Mouse (Mus musculus): ENCODE data around the gene Myh7. TPM values are rescaled to one million over a fixed set of nuclear protein-coding genes. Genes with fewer than 3 reads are reported as not detected.
A peak's percentile ranks its signal among the peaks of the same experiment; 100 is the strongest.

Myh7 gene
- polyA plus RNA-seq, 1 experiment from 2014 or later = 7.6 TPM

DNA sequence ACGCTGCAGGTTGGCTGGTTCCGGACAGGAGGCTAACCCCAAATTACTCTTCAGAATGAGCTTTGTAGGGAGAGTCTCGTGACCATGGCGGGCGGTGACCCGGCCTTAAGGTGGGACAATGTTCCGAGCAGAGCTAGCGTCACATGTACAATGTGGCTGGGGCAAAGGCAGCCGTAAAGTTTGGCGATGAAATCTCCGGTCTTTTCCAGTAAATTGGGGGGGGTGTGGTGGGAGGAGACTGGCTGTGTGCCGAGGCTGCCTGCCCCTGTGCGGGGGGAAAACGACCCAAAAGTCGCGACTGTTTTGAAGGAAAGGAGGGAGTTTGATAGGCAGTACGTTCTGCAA is 21.3 kb upstream of the Myh7 start:
- no peak; the same call in 1 of the 2 replicates for ATAC-seq (ENCODE audit: low read depth)
- WGBS = 0% methylated on average over 17 of the region's 17 CpGs
- peak overlapping the region; percentile 83 for H3K9ac ChIP-seq

DNA sequence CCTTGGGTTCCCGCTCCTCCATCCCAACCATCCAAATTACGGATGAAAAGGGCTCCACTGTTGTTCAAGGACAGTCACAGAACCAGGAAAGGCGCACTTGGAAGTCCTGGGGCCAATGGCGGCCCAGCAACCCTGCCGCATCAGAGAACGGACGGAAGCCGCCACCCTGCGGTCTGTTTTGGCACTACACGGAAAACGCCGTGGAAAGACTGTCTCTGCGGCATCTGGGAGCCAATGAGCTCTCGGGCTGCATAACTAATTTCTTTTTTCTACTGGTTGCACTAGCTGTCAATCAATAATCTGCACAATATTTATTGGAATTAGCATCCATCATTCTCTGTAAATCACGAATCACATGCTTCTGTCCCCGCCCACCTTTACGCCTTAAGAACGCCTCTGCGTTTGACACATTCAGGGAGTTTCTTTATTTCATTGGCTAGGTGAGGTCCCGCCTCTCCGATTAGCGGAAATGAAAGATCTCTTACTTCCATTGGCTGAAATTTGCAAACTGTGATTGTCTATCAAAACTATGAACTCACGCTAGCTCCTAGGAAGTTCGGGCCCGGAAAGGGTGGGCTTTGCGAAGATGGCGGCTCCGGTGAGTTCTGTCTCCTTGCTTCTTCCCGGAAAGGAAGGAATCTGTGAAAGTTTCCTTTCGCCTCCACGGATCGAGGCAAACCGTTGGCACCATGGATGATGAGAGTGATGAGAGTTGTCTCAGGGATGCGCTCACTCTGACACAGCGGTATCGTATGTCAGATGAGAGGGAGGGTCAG is 20.8 kb upstream of the Myh7 start, which contains the start of gene Ngdn:
Gene Ngdn, plus strand, starts transcription at position 464 of the 776 bp plus-strand sequence.
- Histone ChIP-seq H3K4me1 (replicated peaks) (peaks cover 19% of the 10 kb centered on the region), H3K27ac (replicated peaks) (peak within 1 kb of the TSS; percentile 95), H3K36me3 (peaks cover 19% of the 10 kb centered on the region), H3K27me3 (no peaks in the 10 kb centered on the region), H3K4me3 (peak within 1 kb of the TSS; percentile 85), H3K4me2 (peak within 1 kb of the TSS; percentile 83), H3K9me3 (no peaks in the 10 kb centered on the region), H3K9ac (peak within 1 kb of the TSS; percentile 83)
- WGBS = under 1% methylated on average over 36 of the region's 36 CpGs
- ATAC-seq (ENCODE audit: low read depth) = peak; percentile 97

More for the DNA sequence above, 21.3 kb upstream of the Myh7 start:
- H3K27ac ChIP-seq (replicated peaks) = peak overlapping the region; percentile 76
- peak overlapping the region; percentile 85 for H3K4me3 ChIP-seq
- peaks cover 19% of the 10 kb centered on the region for H3K4me1 ChIP-seq (replicated peaks)
- H3K4me2 ChIP-seq = peak overlapping the region; percentile 83
- H3K9me3 ChIP-seq = no peaks in the 10 kb centered on the region
- no peaks in the 10 kb centered on the region for H3K27me3 ChIP-seq
- H3K36me3 ChIP-seq = peaks cover 24% of the 10 kb centered on the region

DNA sequence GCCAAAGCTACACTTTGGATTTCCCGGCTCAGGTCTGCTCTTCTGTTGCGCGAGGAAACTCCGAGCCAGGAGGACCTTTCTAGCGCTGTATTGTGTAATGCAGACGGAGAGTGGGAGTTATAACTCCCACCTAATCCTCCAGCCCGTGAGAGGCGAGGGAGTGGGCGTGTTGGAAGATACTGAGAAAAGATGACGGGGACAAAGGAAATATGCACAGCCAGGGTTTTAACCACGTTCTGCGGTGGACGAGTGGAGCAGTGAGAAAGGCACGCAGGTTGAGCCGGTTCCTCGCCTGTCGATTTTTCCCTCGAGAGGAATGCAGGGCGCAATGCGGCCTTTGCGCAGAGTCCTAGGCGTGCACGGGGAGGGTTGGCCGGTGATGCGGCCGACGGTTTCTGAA is 20.2 kb upstream of the Myh7 start:
- peak overlapping the region; percentile 75 for H3K9ac ChIP-seq
- peak overlapping the region; percentile 61 for H3K4me2 ChIP-seq
- WGBS = under 1% methylated on average over 27 of the region's 27 CpGs
- H3K9me3 ChIP-seq = no peaks in the 10 kb centered on the region
- H3K4me3 ChIP-seq = peak overlapping the region; percentile 85
- H3K27me3 ChIP-seq = no peaks in the 10 kb centered on the region
- H3K36me3 ChIP-seq = peaks cover 19% of the 10 kb centered on the region
- H3K27ac ChIP-seq (replicated peaks) = peak overlapping the region; percentile 95
- H3K4me1 ChIP-seq (replicated peaks) = peaks cover 17% of the 10 kb centered on the region
- ATAC-seq (ENCODE audit: low read depth) = peak; percentile 74

DNA sequence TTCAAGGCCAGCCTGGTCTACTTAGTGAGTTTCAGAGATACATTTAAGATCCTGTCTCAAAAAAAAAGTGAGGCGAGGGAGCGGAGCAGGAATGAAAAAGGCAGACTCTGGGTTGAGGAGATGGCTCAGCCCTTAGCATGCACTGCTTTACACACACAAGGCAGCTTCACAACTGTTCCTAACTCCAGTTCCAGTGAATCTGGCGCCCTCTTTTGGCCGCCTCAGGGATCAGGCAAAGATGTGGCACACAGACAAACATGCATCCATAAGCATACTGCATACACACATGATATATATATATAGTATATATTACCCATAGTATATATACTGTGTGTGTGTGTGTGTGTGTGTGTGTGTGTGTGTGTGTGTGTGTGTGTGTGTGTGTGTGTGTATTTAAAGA is 16.7 kb upstream of the Myh7 start:
- H3K27me3 ChIP-seq = no peaks in the 10 kb centered on the region
- H3K9me3 ChIP-seq = no peaks in the 10 kb centered on the region
- no peak overlapping the region for H3K27ac ChIP-seq (replicated peaks)
- H3K4me3 ChIP-seq = no peak overlapping the region
- H3K4me2 ChIP-seq = no peak overlapping the region
- 63% methylated on average over 4 of the region's 4 CpGs for WGBS
- no peak overlapping the region for H3K9ac ChIP-seq
- no peaks in the 10 kb centered on the region for H3K36me3 ChIP-seq
- peaks cover 10% of the 10 kb centered on the region for H3K4me1 ChIP-seq (replicated peaks)
- no peak for ATAC-seq (ENCODE audit: low read depth)

DNA sequence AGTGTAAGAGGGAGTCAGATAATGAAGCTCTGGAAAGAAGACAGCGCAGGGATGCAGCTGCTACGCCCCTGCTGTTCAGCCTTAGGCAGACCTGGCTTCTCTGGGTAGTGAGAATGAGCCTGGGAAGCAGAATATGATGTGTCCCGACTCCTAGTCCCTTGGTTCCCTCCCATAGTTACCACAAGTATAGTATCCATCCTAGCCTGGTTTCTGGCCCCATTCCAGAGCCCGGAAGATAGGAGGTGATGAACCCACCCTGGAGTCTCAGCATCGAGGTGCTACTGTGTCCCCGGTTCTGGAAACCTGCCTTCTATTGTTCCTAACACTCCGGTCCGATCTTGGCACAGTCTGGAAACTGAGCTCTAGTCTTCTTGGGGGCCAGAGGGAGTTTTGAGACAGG is 14.0 kb upstream of the Myh7 start:
- no peaks in the 10 kb centered on the region for H3K27me3 ChIP-seq

DNA sequence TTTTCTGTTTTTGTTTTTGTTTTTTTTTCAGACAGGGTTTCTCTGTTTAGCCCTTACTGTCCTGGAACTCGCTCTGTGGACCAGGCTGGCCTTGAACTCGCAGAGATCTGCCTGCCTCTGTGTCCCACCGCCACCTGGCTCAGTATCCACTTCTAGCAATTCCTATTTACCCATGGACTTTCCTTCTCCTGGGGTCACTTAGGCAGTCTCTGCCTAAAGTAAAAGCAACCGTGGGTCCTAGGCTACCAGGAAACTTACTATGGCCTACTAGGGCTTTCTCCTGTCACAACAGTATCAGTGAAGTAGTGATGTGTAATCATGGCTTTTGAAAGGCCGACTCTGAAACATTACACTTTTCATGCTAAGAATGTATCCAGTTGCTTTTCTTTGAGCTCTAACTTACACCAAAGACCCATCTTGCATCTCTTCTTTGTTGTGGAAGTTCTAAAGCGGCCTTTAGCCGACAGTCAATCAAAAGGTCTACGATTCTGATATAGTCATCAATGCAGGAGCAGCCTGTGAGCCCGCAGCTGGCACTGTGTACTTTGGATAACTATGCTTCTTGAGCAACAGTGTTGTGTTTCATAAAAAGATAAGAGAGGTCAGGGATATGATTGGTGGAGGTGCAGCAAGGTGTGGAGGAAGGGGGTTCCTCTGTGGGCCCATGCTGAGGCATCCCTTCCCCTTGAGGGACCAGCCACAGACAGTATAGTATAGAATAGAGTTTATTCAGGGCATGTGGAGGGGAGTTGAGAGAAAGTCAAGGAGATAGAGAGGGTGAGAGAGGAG is 12.9 kb upstream of the Myh7 start:
- Histone ChIP-seq H3K9me3 (no peaks in the 10 kb centered on the region), H3K4me2 (no peak overlapping the region), H3K9ac (no peak overlapping the region), H3K4me3 (no peak overlapping the region), H3K27ac (replicated peaks) (no peak overlapping the region), H3K4me1 (replicated peaks) (peaks cover 7% of the 10 kb centered on the region), H3K27me3 (no peaks in the 10 kb centered on the region), H3K36me3 (no peaks in the 10 kb centered on the region)
- no peak for ATAC-seq (ENCODE audit: low read depth)
- 86% methylated on average over 9 of the region's 9 CpGs for WGBS

More for the DNA sequence above, 14.0 kb upstream of the Myh7 start:
- Histone ChIP-seq H3K9ac (no peak overlapping the region), H3K4me1 (replicated peaks) (peaks cover 7% of the 10 kb centered on the region), H3K9me3 (no peaks in the 10 kb centered on the region), H3K4me2 (no peak overlapping the region), H3K4me3 (no peak overlapping the region), H3K27ac (replicated peaks) (no peak overlapping the region), H3K36me3 (no peaks in the 10 kb centered on the region)
- ATAC-seq (ENCODE audit: low read depth) = no peak
- WGBS = 77% methylated on average over 8 of the region's 8 CpGs

DNA sequence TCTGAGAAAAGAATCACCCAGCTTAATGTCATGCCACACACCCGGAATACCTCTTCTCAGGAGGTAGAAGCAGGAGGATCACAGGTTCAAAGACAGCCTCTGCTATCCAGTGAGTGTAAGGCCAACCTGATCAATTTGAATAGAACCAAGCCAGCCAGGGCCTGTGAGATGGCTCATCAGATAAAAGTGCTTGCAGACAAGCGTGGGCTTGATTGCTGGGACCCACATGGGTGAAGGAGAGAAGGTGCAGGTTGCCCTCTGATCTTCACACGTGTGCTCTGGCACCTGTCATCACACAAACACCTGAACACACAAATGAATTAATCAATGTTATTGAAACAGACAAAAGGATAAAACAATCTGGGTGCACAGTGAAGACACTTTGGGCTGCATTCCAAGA is 12.1 kb upstream of the Myh7 start:
- 72% methylated on average over 3 of the region's 3 CpGs for WGBS
- no peak overlapping the region for H3K4me3 ChIP-seq
- peaks cover 7% of the 10 kb centered on the region for H3K4me1 ChIP-seq (replicated peaks)
- H3K9ac ChIP-seq = no peak overlapping the region
- H3K27ac ChIP-seq (replicated peaks) = no peak overlapping the region
- no peaks in the 10 kb centered on the region for H3K9me3 ChIP-seq
- no peak for ATAC-seq (ENCODE audit: low read depth)
- H3K27me3 ChIP-seq = no peaks in the 10 kb centered on the region
- H3K36me3 ChIP-seq = no peaks in the 10 kb centered on the region
- H3K4me2 ChIP-seq = no peak overlapping the region

DNA sequence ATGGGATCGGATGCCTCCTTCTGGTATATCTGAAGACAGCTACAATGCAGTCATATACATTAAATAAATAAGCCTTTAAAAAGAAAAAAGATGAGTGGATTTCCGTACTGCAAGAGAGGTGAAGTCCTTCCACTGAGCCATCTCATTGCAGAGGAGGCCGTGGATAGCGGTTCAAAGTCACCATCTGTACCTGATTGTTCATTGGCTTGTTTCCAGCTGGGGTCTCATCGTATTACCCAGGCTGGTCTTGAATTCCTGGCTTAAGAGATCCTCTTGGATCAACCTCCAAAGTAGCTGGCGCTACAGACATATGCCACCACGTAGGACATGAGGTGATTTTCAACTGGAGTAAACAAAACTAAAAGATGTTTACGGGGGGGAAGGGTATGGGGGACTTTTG is 11.5 kb upstream of the Myh7 start:
- 84% methylated on average over 8 of the region's 8 CpGs for WGBS
- no peak overlapping the region for H3K4me3 ChIP-seq
- no peak for ATAC-seq (ENCODE audit: low read depth)

DNA sequence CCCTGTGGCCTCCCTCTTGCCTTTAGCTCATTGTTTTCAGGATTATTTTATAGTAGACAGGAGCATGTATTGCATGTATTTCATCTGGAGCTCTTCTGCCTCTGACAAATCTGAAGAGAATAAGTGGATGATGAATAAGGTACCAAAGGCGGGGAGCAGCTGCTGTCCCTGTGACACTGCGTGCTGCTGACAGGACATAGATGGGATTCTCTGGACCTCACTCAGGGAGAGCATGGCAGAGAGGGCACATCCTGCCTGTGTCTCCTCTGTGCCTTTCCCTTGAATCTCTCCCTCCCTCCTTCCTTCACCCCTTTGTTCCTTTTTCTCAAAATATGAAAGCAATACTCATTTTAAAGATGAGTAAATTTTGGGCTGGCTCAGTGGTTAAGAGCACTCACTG is 11.1 kb upstream of the Myh7 start:
- no peak overlapping the region for H3K27ac ChIP-seq (replicated peaks)
- no peak for ATAC-seq (ENCODE audit: low read depth)
- WGBS = 72% methylated on average over 2 of the region's 2 CpGs

More for the DNA sequence above, 11.5 kb upstream of the Myh7 start:
- Histone ChIP-seq H3K9ac (no peak overlapping the region), H3K27me3 (no peaks in the 10 kb centered on the region), H3K4me2 (no peak overlapping the region), H3K9me3 (no peaks in the 10 kb centered on the region), H3K36me3 (no peaks in the 10 kb centered on the region), H3K27ac (replicated peaks) (no peak overlapping the region), H3K4me1 (replicated peaks) (peaks cover 7% of the 10 kb centered on the region)

DNA sequence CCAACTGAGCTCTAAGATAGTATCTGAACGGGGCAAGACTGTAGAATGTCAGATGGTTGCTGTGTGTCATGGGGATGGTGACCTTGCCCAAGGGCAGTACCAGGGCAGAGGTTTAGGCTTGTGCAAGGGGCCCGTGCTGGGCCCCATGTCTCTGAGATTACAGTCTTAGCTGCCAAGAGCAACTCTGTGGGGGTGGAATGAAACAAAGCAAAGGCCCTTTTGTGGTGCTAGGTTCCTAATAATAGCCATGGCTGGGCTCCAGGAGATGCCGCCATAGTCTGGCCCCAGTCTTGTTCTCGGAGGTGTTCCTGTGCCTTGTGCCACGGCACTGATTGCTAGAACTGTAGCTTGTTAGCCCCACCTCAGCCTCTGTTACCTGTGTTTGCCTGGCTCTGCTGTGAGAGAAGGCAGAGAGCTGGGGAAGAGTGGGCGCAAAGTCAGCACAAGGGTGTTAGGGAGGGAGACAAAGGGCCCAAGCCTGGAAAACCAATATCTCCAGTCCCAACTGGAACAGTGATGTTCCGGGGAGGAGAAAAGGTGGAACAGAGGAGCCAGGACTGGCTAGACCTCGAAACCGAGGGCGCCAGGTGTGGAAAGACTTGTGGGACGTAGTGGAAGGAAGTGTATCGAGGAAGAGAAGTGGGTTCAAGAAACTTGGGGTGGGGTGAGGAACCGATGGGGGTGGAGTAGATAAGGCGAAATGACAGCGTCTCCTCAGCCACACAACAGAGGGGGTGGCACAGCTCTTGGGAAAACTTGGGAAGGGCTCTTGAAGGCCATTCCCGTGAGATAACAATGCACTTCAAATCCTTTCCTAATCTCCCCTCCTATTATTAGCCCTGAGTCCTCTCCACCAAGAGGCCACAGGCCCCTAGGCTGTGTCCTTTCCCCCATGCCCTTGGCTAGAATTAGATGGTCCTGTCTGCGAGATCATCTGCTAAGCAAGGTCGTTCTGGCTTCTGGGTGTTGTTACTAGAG is 9.7 kb upstream of the Myh7 start:
- no peaks in the 10 kb centered on the region for H3K27me3 ChIP-seq
- H3K4me2 ChIP-seq = no peak overlapping the region
- H3K9ac ChIP-seq = no peak overlapping the region
- ATAC-seq (ENCODE audit: low read depth) = no peak
- H3K9me3 ChIP-seq = no peaks in the 10 kb centered on the region
- no peak overlapping the region for H3K4me3 ChIP-seq
- no peaks in the 10 kb centered on the region for H3K36me3 ChIP-seq
- 78% methylated on average over 18 of the region's 18 CpGs for WGBS
- H3K27ac ChIP-seq (replicated peaks) = no peak overlapping the region
- H3K4me1 ChIP-seq (replicated peaks) = peaks cover 7% of the 10 kb centered on the region

More for the DNA sequence above, 11.1 kb upstream of the Myh7 start:
- Histone ChIP-seq H3K4me2 (no peak overlapping the region), H3K9me3 (no peaks in the 10 kb centered on the region), H3K4me3 (no peak overlapping the region), H3K27me3 (no peaks in the 10 kb centered on the region), H3K36me3 (no peaks in the 10 kb centered on the region), H3K9ac (no peak overlapping the region), H3K4me1 (replicated peaks) (peaks cover 7% of the 10 kb centered on the region)

DNA sequence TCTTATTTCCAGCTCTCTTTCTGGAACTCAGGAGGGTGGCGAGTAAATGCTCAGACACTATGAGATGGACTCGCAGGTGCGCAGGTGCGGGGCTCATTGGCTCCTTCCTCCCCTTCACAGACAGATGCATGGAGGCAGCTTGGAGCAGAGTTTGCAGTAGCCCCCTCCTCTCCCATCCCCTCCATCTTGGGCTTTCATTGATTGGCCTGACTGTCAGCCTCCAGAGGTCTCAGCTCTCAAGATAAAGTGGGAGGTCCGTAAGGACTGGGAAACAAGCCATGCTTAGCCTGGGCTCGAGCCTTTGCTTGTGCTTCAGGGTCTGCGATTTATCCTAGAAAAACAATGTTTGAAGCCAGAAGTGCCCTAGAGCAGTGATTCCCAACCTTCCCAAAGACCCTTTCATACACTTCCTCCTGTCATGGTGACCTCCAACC is 8.3 kb upstream of the Myh7 start:
- Histone ChIP-seq H3K9ac (no peak overlapping the region), H3K4me1 (replicated peaks) (peaks cover 7% of the 10 kb centered on the region), H3K27me3 (no peaks in the 10 kb centered on the region), H3K4me2 (no peak overlapping the region), H3K36me3 (no peaks in the 10 kb centered on the region), H3K27ac (replicated peaks) (no peak overlapping the region), H3K9me3 (no peaks in the 10 kb centered on the region), H3K4me3 (no peak overlapping the region)
- 74% methylated on average over 7 of the region's 7 CpGs for WGBS
- ATAC-seq (ENCODE audit: low read depth) = no peak

Data from neural tube, embryonic 13.5 days (tissue).